ENCODE assay signal across 9 mouse cellular contexts in genomic region chr2:45197342-45197741, GRCm38 (mm10).
DNase-seq lines count a peak whose midpoint lies in the region; ATAC-seq and TF ChIP-seq lines count a peak whose summit lies in the region.
"Had no signal": no experiment of that assay in that cellular context is flagged by ENCODE, and none has a peak within 500 bp of the region (broad histone marks: within the 10 kb centered on the region; RNA-seq: fewer than 3 reads in every experiment).

No protein-coding gene starts in this region.

- TF ChIP-seq CTCF in G1E (IDR thresholded peaks at IDR 0.05; ENCODE audit: low read depth, low read length) = no peak
- TF ChIP-seq CTCF in intestine, postnatal 0 days (IDR thresholded peaks at IDR 0.05; ENCODE audit: low read depth) = no peak

- peaks cover 24% of the 10 kb centered on the region for H3K4me1 ChIP-seq in G1E (ENCODE audit: insufficient read depth, low read depth, low read length)
- H3K4me1 ChIP-seq in intestine, postnatal 0 days (replicated peaks; ENCODE audit: control insufficient read depth, insufficient read depth, low read length) = no peaks in the 10 kb centered on the region
- H3K4me1 ChIP-seq: forebrain, embryonic 10.5 days; midbrain, embryonic 15.5 days had no signal

- WGBS in intestine, postnatal 0 days = 73% methylated on average over 10 of the region's 10 CpGs

- no peak overlapping the region for H3K4me2 ChIP-seq in intestine, postnatal 0 days (replicated peaks; ENCODE audit: low read depth)
- H3K4me2 ChIP-seq: midbrain, embryonic 15.5 days had no signal

- H3K27me3 ChIP-seq in G1E (ENCODE audit: insufficient read depth, low read length) = no peaks in the 10 kb centered on the region
- H3K27me3 ChIP-seq in intestine, postnatal 0 days (replicated peaks; ENCODE audit: control insufficient read depth, insufficient read depth, low read length) = no peaks in the 10 kb centered on the region
- H3K27me3 ChIP-seq: midbrain, embryonic 15.5 days had no signal

- H3K36me3 ChIP-seq in G1E (replicated peaks) = no peaks in the 10 kb centered on the region
- no peaks in the 10 kb centered on the region for H3K36me3 ChIP-seq in intestine, postnatal 0 days (ENCODE audit: control insufficient read depth, insufficient read depth)
- H3K36me3 ChIP-seq: forebrain, embryonic 10.5 days; midbrain, embryonic 15.5 days had no signal

- H3K27ac ChIP-seq in intestine, postnatal 0 days (ENCODE audit: low read depth, low read length) = no peak overlapping the region
- H3K27ac ChIP-seq: forebrain, embryonic 10.5 days; midbrain, embryonic 15.5 days had no signal

- H3K9ac ChIP-seq in intestine, postnatal 0 days (ENCODE audit: low read depth, low read length) = no peak overlapping the region
- H3K9ac ChIP-seq: midbrain, embryonic 15.5 days had no signal

- peak; percentile 54; the same call in 1 of the 2 replicates for ATAC-seq in G1E (ENCODE audit: extremely low read depth, insufficient number of reproducible peaks, low FRiP score, poor library complexity, severe bottlenecking)
- ATAC-seq in intestine, postnatal 0 days = no peak
- ATAC-seq: midbrain, embryonic 15.5 days had no signal

- H3K4me3 ChIP-seq in G1E (ENCODE audit: low read depth, low read length) = no peak overlapping the region
- H3K4me3 ChIP-seq in intestine, postnatal 0 days (ENCODE audit: low read depth, low read length) = no peak overlapping the region
- H3K4me3 ChIP-seq: forebrain, embryonic 10.5 days; midbrain, embryonic 15.5 days had no signal

- DNase-seq in layer of hippocampus, adult 11-12 months (ENCODE audit: low spot score) = peak; percentile 46
- DNase-seq in layer of hippocampus, adult 8-10 months (ENCODE audit: low spot score in 2 of 2) = no peak
- DNase-seq in CD4-positive, CD25-positive, alpha-beta regulatory T cell, adult 2 months (ENCODE audit: low read depth, low spot score) = peak; percentile 64
- peak; percentile 9 for DNase-seq in G1E (ENCODE audit: low spot score)
- DNase-seq in lung, postnatal 36 days = peak; percentile 29
- DNase-seq in cerebellum, postnatal 14 days = no peak

- H3K9me3 ChIP-seq in G1E (replicated peaks) = no peaks in the 10 kb centered on the region
- H3K9me3 ChIP-seq in intestine, postnatal 0 days (ENCODE audit: control insufficient read depth) = no peaks in the 10 kb centered on the region
- H3K9me3 ChIP-seq: forebrain, embryonic 10.5 days; midbrain, embryonic 15.5 days had no signal

Comparison
In these comparisons a context has a peak if more than half of its experiments do, and no peak if none do; other contexts are left out.
1. DNase-seq: peak in layer of hippocampus, adult 11-12 months (single experiment), CD4-positive, CD25-positive, alpha-beta regulatory T cell, adult 2 months (single experiment), G1E (single experiment) and lung, postnatal 36 days (single experiment); none in layer of hippocampus, adult 8-10 months (0 of 2) and cerebellum, postnatal 14 days (0 of 2).